Mouse (Mus musculus): ENCODE data around the gene Uqcc2.

The Uqcc2 gene

DNA sequence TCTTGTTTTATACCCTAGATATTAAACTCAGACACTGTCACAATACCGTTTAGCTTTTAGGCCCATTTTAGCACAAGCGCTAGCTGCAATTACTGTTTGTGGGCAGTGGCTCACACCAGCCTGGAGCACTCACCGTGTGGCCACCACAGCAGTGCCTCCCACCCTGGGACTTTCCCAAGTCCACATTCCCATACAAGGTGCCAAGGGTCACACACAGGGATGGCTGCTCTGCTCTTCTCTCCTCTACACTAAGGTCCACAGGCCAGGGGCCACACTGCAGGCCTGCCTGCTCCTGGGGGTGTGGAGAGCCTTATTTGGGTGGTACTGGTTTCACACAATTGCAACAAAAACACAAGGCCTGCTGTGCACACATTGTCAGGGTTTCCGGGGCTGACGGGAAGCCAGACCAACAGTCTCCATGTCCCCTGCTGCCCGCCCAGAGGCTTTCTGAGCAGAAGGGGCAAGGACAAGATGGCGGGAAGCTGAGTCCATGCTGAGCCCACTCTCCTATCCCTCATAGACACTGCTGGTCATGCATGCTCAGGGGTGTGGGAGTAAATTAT, 9.8 kb downstream of the Uqcc2 start:
- in situ Hi-C loops (cut with MboI, MseI), result no loop called here

- in situ Hi-C loops (cut with MboI, MseI), result no loop called here
Observed at GRCm38 (mm10) chr17:27123103-27123502, 10.6 kb downstream of the Uqcc2 start.

- in situ Hi-C loops (cut with MboI, MseI), result no loop called here
Observed at GRCm38 (mm10) chr17:27122701-27123100, 11.0 kb downstream of the Uqcc2 start.

GRCm38 (mm10) chr17:27121781-27122180, 11.9 kb downstream of the Uqcc2 start:
- in situ Hi-C loops (cut with MboI, MseI), result no loop called here

DNA sequence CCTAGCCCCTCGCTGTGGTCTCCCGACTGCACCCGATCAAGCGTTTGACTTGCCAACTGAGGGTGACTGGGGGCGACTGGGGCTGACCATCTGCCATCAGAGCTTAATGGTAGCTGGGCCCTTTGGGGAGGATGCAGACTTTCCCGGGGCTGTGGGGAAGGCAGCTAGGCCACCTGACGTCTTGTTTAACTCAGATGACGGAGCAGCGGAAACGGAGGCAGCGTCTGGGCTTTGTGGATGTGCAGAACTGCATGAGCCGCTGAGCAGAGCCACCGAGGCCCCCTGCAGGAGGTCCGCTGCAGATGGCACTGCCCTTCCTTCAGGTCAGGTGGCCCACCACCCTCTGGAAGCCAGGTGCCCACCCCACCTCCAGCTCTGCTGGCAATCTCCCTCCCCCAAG, 12.4 kb downstream of the Uqcc2 start:
- in situ Hi-C loops (cut with MboI, MseI), result no loop called here

- in situ Hi-C loops (cut with MboI, MseI), result no loop called here
Observed at GRCm38 (mm10) chr17:27120561-27121024, 13.1 kb downstream of the Uqcc2 start.

DNA sequence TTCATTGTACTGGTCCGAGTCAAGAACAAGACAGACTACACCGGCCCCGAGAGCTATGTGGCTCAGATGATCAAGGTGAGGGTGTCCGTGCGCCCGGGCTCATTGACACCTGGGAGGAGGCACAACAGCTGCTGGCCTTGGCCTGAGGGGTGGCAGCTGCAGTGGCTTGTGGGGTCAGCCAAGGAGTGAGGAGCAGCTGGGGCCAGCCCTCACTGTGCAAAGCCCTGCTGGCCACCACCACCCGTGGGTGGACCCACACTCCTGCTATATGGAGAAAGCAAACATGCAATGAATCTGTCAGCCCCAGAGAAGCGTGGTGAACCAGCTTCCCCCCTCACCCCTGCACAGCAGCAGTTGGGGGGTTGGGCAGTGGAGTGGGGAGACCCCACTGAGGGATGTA, 13.8 kb downstream of the Uqcc2 start:
- in situ Hi-C loops (cut with MboI, MseI), result no loop called here

GRCm38 (mm10) chr17:27119540-27119895, 14.2 kb downstream of the Uqcc2 start:
- in situ Hi-C loops (cut with MboI, MseI), result no loop called here

- in situ Hi-C loops (cut with MboI, MseI), result no loop called here
Observed at GRCm38 (mm10) chr17:27118676-27119539, 14.8 kb downstream of the Uqcc2 start.

DNA sequence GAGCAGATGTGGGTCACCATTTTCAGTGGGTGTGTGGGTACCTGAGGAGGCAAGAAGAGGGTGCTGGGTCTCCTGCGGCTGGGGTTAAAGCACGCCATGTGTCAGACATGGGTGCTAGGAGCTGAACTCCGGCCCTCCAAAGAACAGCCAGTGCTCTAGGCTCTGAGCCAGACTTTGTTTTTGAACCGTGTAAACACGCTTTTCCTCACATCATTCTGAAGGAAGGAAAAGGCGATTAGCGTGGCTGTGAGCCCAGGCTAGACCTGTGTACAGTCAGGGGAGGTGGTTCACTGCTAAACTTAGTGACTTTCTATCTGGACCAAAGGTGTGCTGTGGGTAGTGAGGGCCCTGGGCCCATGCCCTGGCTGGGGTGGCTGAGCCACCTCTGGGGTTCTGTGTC, 23.6 kb downstream of the Uqcc2 start:
- in situ Hi-C loops (cut with MboI, MseI), result no loop called here

DNA sequence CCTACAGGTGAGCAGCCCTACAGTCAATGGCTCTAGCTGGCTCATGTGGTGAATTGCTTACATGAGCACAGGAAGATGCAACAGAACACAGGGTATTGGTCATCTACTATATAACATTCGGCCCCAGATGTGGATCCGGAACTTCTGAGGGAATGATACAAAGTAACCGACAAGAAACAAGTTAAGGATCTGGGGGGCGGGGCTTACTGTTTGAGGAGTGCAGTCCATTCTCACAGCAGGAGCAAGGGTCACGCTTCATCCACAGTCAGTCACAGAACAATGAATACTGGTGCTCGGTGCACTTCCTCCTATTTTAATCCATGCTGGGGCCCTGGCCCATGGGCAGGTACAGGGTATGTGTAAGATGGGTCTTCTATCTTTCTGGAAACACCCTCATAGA, 25.8 kb downstream of the Uqcc2 start:
- in situ Hi-C loops (cut with MboI, MseI), result no loop called here

- in situ Hi-C loops (cut with MboI, MseI), result no loop called here
Observed at GRCm38 (mm10) chr17:27106745-27107144, 27.0 kb downstream of the Uqcc2 start.

DNA sequence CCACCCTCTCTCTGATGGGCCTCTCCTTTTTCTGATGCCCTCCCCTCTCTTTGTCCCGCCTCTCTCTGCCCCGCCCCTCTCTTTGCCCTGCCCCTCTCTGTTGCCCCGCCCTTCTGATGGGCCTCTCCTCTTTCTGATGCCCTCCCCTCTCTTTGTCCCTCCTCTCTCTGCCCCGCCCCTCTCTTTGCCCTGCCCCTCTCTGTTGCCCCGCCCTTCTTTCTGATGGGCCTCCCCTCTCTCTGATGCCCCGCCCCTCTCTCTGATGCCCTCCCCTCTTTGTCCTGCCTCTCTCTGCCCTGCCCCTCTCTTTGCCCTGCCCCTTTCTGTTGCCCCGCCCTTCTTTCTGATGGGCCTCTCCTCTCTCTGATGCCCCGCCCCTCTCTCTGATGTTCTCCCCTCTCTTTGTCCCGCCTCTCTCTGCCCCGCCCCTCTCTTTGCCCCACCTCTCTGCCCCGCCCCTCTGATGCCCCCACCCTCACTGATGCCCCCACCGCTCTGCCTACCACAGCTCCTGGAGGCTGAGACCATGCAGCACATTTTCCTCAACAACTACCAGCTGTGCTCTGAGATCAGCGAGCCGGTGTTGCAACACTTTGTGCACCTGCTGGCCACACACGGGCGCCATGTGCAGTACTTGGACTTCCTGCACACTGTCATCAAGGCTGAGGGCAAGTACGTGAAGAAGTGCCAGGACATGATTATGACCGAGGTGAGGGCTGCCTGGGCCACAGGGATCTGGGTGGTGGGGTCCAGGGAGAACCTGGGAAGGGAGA, 27.8 kb downstream of the Uqcc2 start:
- in situ Hi-C loops (cut with MboI, MseI), result no loop called here

DNA sequence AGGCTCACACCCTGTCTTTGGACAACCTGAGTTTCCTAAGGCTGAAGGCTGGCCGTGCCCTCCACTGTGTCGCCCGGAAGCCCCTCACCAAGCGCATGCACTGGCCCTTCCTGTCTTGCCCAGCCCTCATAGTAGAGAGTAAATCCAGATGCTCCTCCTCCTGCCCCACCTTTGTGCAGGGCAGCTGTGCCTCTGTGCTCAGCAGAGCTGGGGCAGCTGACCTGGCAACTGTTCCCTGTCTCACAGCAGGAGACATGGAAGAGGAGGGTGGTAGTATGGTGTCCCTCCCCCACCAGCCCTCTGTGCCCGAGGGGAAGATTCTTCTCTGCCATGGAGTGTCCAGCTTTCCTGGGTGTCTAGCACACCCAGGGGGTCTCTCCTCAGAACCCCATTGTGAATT, 32.0 kb downstream of the Uqcc2 start:
- in situ Hi-C loops (cut with MboI, MseI), result no loop called here

DNA sequence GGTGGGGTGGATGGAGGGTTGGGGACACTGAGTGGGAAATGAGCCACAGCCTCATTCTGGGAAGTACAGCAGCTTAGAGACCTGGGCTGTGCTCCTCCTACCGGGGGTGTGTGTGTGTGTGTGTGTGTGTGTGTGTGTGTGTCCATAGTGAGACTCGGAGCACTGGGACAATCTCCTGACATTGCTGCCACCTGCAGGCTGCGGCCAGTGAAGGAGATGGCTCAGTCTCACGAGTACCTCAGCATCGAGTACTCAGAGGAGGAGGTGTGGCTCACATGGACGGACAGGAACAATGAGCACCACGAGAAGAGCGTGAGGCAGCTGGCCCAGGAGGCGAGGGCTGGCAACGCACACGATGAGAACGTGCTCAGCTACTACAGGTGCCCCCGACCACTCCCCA, 38.0 kb downstream of the Uqcc2 start:
- in situ Hi-C loops (cut with MboI, MseI), result no loop called here

- in situ Hi-C loops (cut with MboI, MseI), result no loop called here
Observed at GRCm38 (mm10) chr17:27090068-27090467, 43.6 kb downstream of the Uqcc2 start.

- in situ Hi-C loops (cut with MboI, MseI), result loop anchor here (5.0 kb wide), 1 partner anchor 40 kb away; no protein-coding TSS in a partner anchor
Observed at GRCm38 (mm10) chr17:27087426-27087825, 46.3 kb downstream of the Uqcc2 start.

- in situ Hi-C loops (cut with MboI, MseI), result loop anchor here (5.0 kb wide), 1 partner anchor 38 kb away; no protein-coding TSS in a partner anchor
Observed at GRCm38 (mm10) chr17:27085676-27086075, 48.0 kb downstream of the Uqcc2 start.

- in situ Hi-C loops (cut with MboI, MseI), result no loop called here
Observed at GRCm38 (mm10) chr17:27083601-27084000, 50.1 kb downstream of the Uqcc2 start.

DNA sequence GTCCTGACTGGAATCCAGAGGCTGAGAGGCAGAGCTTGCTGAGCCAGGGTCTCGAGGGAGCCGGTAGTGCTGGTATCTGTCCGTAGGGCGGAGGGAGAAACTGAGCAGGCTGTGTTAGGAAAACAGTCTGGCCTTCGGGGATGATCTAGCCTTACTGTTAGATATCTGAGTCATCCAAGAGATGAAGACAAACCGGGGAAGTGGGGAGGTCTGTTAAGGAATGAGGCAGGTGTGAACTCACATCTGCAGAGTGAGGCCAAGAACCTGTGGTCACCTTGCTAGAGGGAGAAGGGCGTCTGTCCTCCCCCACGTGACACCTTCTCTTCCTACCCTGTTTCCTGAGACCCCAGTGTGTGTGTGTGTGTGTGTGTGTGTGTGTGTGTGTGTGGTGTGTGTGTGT, 50.9 kb downstream of the Uqcc2 start:
- in situ Hi-C loops (cut with MboI, MseI), result no loop called here

DNA sequence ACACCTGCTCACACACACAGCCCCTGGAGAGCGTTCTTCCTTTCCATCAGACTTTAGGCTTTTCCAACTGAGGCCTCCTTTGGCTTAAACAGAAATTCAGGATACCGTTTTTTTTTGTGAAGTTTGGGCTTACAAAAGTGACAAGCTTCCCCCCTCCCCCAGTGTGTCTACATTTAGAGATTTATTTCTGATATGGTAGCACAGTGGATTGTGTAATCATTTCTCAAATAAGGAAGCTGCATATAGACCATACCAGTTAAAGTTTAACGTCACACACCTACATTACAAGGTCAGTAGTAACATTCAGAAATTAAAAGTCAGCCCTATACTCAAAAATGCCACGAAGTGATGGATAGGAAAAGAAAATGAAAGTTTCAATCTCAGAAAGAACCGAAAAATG, 51.8 kb downstream of the Uqcc2 start:
- in situ Hi-C loops (cut with MboI, MseI), result no loop called here

- in situ Hi-C loops (cut with MboI, MseI), result no loop called here
Observed at GRCm38 (mm10) chr17:27078499-27078898, 55.2 kb downstream of the Uqcc2 start.

Measured in T-helper 2 cell (primary cell).